Mouse (Mus musculus): Measurements from ENCODE around the gene Cinp. TPM values are rescaled to one million over a fixed set of nuclear protein-coding genes. Genes with fewer than 3 reads are reported as not detected.

Cinp gene
- polyA plus RNA-seq, 1 experiment = 13.6 TPM

DNA sequence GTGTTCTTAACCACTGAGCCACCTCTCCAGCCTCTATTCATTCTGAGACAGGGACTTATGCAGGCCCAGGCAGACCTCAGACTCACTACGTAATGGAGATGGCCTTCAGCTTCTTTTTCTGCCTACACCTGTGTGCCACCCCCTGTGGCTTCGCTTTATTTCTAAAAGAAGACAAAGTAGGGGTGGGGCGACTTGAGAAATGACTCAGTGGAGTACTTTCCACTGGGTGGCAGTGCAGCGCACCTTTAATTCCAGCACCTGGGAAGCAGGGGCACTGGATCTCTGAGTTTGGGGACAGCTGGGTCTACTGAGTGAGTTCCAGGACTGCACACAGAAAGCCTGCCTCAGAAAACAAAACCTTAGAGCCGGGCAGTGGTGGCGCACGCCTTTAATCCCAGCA is 6.7 kb downstream of the Cinp start:
- H3K27ac ChIP-seq (ENCODE audit: control insufficient read depth, insufficient read depth, low read depth, low read length) = no peak overlapping the region
- no peaks in the 10 kb centered on the region for H3K4me1 ChIP-seq (ENCODE audit: control insufficient read depth, insufficient read depth, low read length)
- H3K4me3 ChIP-seq (ENCODE audit: control insufficient read depth, low read depth, low read length) = no peak overlapping the region
- no peaks in the 10 kb centered on the region for H3K27me3 ChIP-seq (ENCODE audit: control insufficient read depth, insufficient read depth, low read length)
- H3K36me3 ChIP-seq (ENCODE audit: control insufficient read depth, insufficient read depth, low read length) = peaks cover 3% of the 10 kb centered on the region
- no peak for TF ChIP-seq POLR2A (IDR thresholded peaks at IDR 0.05; ENCODE audit: control insufficient read depth, low read depth, low read length)
- no peak for TF ChIP-seq CTCF (IDR thresholded peaks at IDR 0.05; ENCODE audit: control insufficient read depth, insufficient read depth, insufficient replicate concordance, low read depth, low read length)

DNA sequence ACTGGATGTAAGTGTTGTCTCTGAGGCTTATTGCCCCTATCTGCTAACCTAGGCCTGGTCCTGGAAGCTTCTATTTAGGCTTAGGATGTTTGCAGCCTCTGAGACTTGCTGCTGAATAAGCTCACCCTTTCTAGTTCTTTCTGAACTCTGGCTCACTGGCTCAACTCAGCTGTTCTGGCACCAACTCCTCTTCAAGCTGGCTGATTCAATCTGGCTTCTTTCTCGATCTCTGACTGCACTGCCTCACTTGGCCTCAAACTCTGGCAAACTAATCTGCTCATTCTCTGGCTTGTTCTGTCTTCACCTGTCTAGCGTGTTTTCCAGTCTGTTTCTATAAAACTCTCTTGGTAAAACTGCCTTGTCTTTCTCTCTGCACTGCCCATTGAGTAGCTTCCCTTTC is 13.6 kb downstream of the Cinp start:
- Histone ChIP-seq H3K36me3 (ENCODE audit: control insufficient read depth, insufficient read depth, low read length) (peaks cover 4% of the 10 kb centered on the region; the same call in 1 of the 2 replicates), H3K27me3 (ENCODE audit: control insufficient read depth, insufficient read depth, low read length) (no peaks in the 10 kb centered on the region), H3K4me1 (ENCODE audit: control insufficient read depth, insufficient read depth, low read length) (no peaks in the 10 kb centered on the region), H3K4me3 (ENCODE audit: control insufficient read depth, low read depth, low read length) (no peak overlapping the region), H3K27ac (ENCODE audit: control insufficient read depth, insufficient read depth, low read depth, low read length) (no peak overlapping the region)
- TF ChIP-seq CTCF (IDR thresholded peaks at IDR 0.05; ENCODE audit: control insufficient read depth, insufficient read depth, insufficient replicate concordance, low read depth, low read length) = no peak
- no peak for TF ChIP-seq POLR2A (IDR thresholded peaks at IDR 0.05; ENCODE audit: control insufficient read depth, low read depth, low read length)

DNA sequence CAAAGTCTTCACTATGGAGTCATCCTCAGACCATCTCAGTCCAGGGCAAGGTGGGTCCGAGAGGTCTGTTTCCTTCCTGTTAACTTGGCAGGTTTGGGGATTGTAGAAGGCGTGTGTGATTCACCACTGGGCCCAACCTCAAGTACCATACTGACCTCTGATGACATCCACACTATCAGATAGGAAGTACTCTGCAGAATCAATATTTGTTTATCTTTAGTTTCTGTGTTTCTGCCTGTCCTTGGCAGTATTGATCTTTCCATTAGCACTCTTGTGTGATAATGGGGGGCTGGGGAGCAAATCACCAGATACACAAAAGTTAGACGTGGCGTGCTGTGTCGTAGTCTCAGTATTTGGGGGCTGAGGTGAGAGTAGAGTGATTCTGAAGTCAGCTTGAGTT is 17.7 kb downstream of the Cinp start:
- peaks cover 3% of the 10 kb centered on the region; the same call in 1 of the 2 replicates for H3K36me3 ChIP-seq (ENCODE audit: control insufficient read depth, insufficient read depth, low read length)
- H3K4me3 ChIP-seq (ENCODE audit: control insufficient read depth, low read depth, low read length) = no peak overlapping the region
- TF ChIP-seq CTCF (IDR thresholded peaks at IDR 0.05; ENCODE audit: control insufficient read depth, insufficient read depth, insufficient replicate concordance, low read depth, low read length) = no peak
- TF ChIP-seq POLR2A (IDR thresholded peaks at IDR 0.05; ENCODE audit: control insufficient read depth, low read depth, low read length) = no peak
- H3K27me3 ChIP-seq (ENCODE audit: control insufficient read depth, insufficient read depth, low read length) = no peaks in the 10 kb centered on the region
- no peak overlapping the region for H3K27ac ChIP-seq (ENCODE audit: control insufficient read depth, insufficient read depth, low read depth, low read length)
- no peaks in the 10 kb centered on the region for H3K4me1 ChIP-seq (ENCODE audit: control insufficient read depth, insufficient read depth, low read length)

DNA sequence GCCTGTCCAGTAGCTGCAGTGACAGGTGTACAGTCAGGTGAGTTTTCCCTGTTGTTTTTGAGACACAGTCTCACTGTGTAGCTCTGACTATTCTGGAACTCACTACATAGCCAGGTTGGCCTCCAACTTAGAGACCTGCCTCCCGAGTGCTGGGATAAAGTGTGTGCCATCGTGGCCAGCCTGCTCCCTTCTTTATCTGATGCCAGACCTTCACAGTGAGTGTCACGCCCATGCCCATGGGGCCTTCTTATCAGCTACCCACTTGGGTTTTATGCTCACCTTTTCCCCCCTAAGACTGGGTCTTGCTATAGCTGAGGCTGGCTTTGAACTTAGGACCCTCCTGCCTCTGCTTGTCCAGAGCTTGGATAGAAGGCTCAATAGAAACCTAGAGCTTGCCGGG is 18.8 kb downstream of the Cinp start:
- no peak overlapping the region for H3K4me3 ChIP-seq (ENCODE audit: control insufficient read depth, low read depth, low read length)
- H3K27ac ChIP-seq (ENCODE audit: control insufficient read depth, insufficient read depth, low read depth, low read length) = no peak overlapping the region
- H3K36me3 ChIP-seq (ENCODE audit: control insufficient read depth, insufficient read depth, low read length) = peaks cover 2% of the 10 kb centered on the region; the same call in 1 of the 2 replicates
- no peak for TF ChIP-seq CTCF (IDR thresholded peaks at IDR 0.05; ENCODE audit: control insufficient read depth, insufficient read depth, insufficient replicate concordance, low read depth, low read length)
- TF ChIP-seq POLR2A (IDR thresholded peaks at IDR 0.05; ENCODE audit: control insufficient read depth, low read depth, low read length) = no peak
- H3K27me3 ChIP-seq (ENCODE audit: control insufficient read depth, insufficient read depth, low read length) = no peaks in the 10 kb centered on the region
- H3K4me1 ChIP-seq (ENCODE audit: control insufficient read depth, insufficient read depth, low read length) = no peaks in the 10 kb centered on the region

DNA sequence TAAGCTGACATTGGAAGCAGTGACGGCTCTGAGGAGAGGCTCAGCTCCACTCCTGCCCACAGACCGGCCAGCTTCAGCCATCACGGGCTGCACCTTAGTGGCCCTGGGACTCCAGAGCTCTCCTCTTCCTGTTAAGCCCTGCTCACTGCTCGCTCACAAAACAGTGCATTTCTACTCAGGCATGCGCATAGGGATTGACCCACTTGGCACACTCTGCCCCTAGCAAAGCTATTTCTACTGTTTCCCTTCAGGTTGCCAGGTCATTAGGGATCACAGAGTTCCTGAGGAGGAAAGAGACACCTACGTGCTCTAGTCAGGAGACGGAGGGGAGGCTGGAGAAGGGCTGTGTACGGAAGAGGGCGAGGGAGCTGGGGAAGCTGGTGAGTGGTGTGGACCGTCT is 23.0 kb downstream of the Cinp start:
- Histone ChIP-seq H3K36me3 (ENCODE audit: control insufficient read depth, insufficient read depth, low read length) (peaks cover 2% of the 10 kb centered on the region; the same call in 1 of the 2 replicates), H3K4me1 (ENCODE audit: control insufficient read depth, insufficient read depth, low read length) (no peaks in the 10 kb centered on the region; the same call in 1 of the 2 replicates), H3K27ac (ENCODE audit: control insufficient read depth, insufficient read depth, low read depth, low read length) (no peak overlapping the region), H3K27me3 (ENCODE audit: control insufficient read depth, insufficient read depth, low read length) (no peaks in the 10 kb centered on the region), H3K4me3 (ENCODE audit: control insufficient read depth, low read depth, low read length) (no peak overlapping the region)
- no peak for TF ChIP-seq POLR2A (IDR thresholded peaks at IDR 0.05; ENCODE audit: control insufficient read depth, low read depth, low read length)

DNA sequence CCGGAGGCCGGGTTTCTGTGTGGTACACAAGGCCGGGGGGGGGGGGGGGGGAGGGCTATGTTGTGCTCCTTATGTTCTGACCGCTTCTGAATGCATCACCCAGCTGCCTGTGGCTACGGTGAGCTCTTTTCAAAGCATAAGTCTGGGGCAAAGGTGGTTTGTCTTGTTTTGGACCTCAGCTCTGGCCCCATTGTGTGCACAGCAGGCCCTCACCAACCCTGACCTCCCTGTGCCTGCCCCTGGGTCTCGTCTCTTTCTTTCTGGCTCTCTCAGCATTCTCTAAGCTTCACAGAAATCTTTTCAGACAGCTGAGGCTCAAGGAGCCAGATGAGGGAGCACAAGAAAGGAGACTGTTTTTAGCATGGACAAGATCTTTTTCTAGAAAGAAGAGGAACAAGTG is 23.4 kb downstream of the Cinp start:
- Histone ChIP-seq H3K27me3 (ENCODE audit: control insufficient read depth, insufficient read depth, low read length) (no peaks in the 10 kb centered on the region), H3K4me3 (ENCODE audit: control insufficient read depth, low read depth, low read length) (no peak overlapping the region), H3K4me1 (ENCODE audit: control insufficient read depth, insufficient read depth, low read length) (peaks cover 2% of the 10 kb centered on the region; the same call in 1 of the 2 replicates), H3K27ac (ENCODE audit: control insufficient read depth, insufficient read depth, low read depth, low read length) (no peak overlapping the region), H3K36me3 (ENCODE audit: control insufficient read depth, insufficient read depth, low read length) (peaks cover 2% of the 10 kb centered on the region; the same call in 1 of the 2 replicates)
- TF ChIP-seq CTCF (IDR thresholded peaks at IDR 0.05; ENCODE audit: control insufficient read depth, insufficient read depth, insufficient replicate concordance, low read depth, low read length) = no peak
- TF ChIP-seq POLR2A (IDR thresholded peaks at IDR 0.05; ENCODE audit: control insufficient read depth, low read depth, low read length) = no peak

DNA sequence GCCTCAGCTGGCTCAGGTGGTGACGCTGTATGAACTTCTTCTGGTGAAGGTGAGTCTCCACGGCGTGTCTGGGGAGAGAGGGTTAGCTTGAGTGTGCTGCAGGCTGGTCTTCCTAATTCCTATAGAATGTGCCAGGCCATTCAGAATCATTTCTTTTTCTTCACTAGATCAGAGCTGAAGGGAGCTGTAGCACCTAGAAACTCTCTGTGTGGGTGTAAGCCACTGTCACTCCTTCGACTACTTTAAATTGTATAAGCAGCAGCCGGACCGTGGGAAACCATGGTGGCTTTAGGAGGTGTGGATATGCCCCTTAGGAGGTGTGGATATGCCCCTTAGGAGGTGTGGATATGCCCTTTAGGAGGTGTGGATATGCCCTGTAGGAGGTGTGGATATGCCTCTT is 24.9 kb downstream of the Cinp start:
- H3K4me1 ChIP-seq (ENCODE audit: control insufficient read depth, insufficient read depth, low read length) = peaks cover 2% of the 10 kb centered on the region; the same call in 1 of the 2 replicates
- peaks cover 2% of the 10 kb centered on the region; the same call in 1 of the 2 replicates for H3K36me3 ChIP-seq (ENCODE audit: control insufficient read depth, insufficient read depth, low read length)
- no peaks in the 10 kb centered on the region for H3K27me3 ChIP-seq (ENCODE audit: control insufficient read depth, insufficient read depth, low read length)
- H3K4me3 ChIP-seq (ENCODE audit: control insufficient read depth, low read depth, low read length) = no peak overlapping the region
- TF ChIP-seq CTCF (IDR thresholded peaks at IDR 0.05; ENCODE audit: control insufficient read depth, insufficient read depth, insufficient replicate concordance, low read depth, low read length) = no peak
- no peak for TF ChIP-seq POLR2A (IDR thresholded peaks at IDR 0.05; ENCODE audit: control insufficient read depth, low read depth, low read length)
- no peak overlapping the region for H3K27ac ChIP-seq (ENCODE audit: control insufficient read depth, insufficient read depth, low read depth, low read length)

DNA sequence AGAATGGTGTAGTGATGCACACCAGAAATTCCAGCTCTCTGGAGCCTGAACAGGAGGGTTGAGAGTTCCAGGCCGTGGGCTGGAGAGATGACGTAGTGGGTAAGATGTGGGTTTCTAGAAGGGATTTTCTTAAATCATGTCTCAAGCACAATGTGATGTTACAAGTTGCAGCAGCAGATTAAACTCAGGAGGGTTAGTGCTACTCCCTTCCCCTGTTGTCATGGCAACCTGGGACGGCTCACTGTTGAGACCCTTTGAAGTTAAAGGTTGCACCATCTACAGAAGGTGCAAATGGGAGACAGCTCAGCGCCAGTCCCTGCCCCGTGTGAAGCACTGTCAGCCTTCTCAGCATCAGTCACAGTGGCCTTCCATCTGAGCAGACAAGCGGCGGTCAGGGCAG is 27.7 kb downstream of the Cinp start:
- no peak overlapping the region for H3K27ac ChIP-seq (ENCODE audit: control insufficient read depth, insufficient read depth, low read depth, low read length)
- no peaks in the 10 kb centered on the region for H3K27me3 ChIP-seq (ENCODE audit: control insufficient read depth, insufficient read depth, low read length)
- no peak for TF ChIP-seq POLR2A (IDR thresholded peaks at IDR 0.05; ENCODE audit: control insufficient read depth, low read depth, low read length)
- no peak for TF ChIP-seq CTCF (IDR thresholded peaks at IDR 0.05; ENCODE audit: control insufficient read depth, insufficient read depth, insufficient replicate concordance, low read depth, low read length)
- H3K4me1 ChIP-seq (ENCODE audit: control insufficient read depth, insufficient read depth, low read length) = peaks cover 2% of the 10 kb centered on the region; the same call in 1 of the 2 replicates
- no peaks in the 10 kb centered on the region; the same call in 1 of the 2 replicates for H3K36me3 ChIP-seq (ENCODE audit: control insufficient read depth, insufficient read depth, low read length)
- H3K4me3 ChIP-seq (ENCODE audit: control insufficient read depth, low read depth, low read length) = no peak overlapping the region
